Mouse (Mus musculus): ENCODE data around the gene Sesn3.

DNA sequence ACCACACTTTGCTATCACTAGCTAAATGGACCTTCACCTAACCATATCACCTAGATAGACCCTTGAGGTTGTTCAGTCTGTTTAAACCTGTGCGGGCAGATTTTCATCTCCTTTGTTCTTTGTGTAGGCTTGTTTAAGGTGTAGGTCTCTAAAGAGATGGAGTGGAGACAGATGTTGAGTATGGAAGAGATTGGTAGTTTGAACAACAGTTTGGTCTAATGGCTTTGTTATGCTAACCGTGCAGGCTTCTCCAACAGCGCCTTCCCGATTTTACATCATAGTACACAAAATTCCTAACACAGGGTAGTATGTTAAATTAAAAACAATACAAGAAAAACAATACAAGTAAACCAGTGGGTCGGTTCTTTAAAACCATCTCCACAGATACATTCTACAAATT, 281 bp upstream of the Sesn3 start:
- TF ChIP-seq CTCF (IDR thresholded peaks at IDR 0.05; ENCODE audit: borderline replicate concordance, extremely low read depth, insufficient read depth, insufficient read length) = no peak
- no peak for TF ChIP-seq POLR2A (IDR thresholded peaks at IDR 0.05; ENCODE audit: borderline replicate concordance, extremely low read depth, insufficient read depth, insufficient read length, poor library complexity, severe bottlenecking)

All from brain, embryonic 14.5 days (tissue).